Mouse (Mus musculus): ENCODE data around the gene C530008M17Rik. TPM values are rescaled to one million over a fixed set of nuclear protein-coding genes. Genes with fewer than 3 reads are reported as not detected.

The C530008M17Rik gene
- polyA plus RNA-seq, 1 experiment from 2014 or later = 56.9 TPM

DNA sequence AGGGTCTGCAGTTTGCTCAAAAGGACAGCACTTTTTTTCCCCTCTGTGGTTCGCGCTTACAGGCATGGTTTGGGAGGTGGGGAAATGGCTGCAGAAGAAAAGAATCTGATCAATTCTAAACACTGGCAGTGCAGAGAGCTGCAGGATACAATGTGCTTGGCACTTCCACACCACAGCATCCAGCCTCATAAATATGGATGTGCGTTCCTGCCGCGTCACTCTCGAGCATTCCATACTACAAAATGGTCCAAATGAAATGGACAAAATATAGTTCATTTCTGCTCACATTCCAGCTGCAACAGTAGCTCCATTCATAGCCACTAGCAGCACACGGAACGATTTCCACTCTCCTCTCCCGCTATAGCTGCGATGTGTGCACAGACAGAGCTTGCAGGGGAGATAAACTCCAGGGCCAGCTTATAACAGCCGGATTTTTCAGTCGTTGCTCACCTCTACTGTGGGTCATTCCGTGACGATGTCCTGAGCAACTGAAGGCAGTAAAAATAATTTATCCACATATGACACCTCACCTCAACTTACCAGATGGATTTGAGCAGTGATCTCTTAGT is 188.4 kb downstream of the C530008M17Rik start:
- H3K4me2 ChIP-seq (replicated peaks) = no peak overlapping the region
- no peaks in the 10 kb centered on the region for H3K27me3 ChIP-seq (ENCODE audit: control insufficient read depth, insufficient read depth, low read length)
- peaks cover 4% of the 10 kb centered on the region; the same call in 1 of the 2 replicates for H3K36me3 ChIP-seq (replicated peaks; ENCODE audit: control insufficient read depth, insufficient read depth)
- ATAC-seq (ENCODE audit: low FRiP score) (peak; percentile 58; the same call in 1 of the 2 replicates), DNase-seq (ENCODE audit: low spot score) (no peak)
- H3K27ac ChIP-seq = peak overlapping the region; percentile 68; the same call in 1 of the 2 replicates
- H3K9me3 ChIP-seq (ENCODE audit: control insufficient read depth, low read length) = no peaks in the 10 kb centered on the region
- H3K4me1 ChIP-seq (replicated peaks; ENCODE audit: control insufficient read depth, insufficient read depth, low read length) = peaks cover 17% of the 10 kb centered on the region
- H3K9ac ChIP-seq = 0 out of 2 replicates have a peak overlapping the region, but pooled peaks have one; percentile 4
- 47% methylated on average over 14 of the region's 14 CpGs for WGBS
- H3K4me3 ChIP-seq (replicated peaks; ENCODE audit: low read length) = no peak overlapping the region

DNA sequence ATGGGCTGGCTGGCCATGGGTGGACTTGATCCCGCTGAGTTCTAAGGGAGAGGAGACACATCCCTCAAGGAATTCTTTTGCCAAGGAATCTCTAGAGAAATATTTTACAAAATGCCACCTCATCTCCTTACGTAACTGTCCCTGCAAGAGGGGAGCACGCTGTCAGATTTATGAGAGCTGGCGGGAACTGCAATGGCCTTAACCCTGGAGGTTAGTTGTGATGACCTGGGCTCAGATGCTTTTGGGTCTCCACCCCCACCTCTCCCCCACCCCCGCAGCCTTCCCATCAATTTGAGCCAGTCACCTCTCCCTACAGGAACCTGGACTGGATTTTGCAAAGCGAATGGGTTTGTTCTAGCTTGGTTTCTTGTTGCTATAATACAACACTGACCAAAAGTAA is 190.8 kb downstream of the C530008M17Rik start:
- Histone ChIP-seq H3K9me3 (ENCODE audit: control insufficient read depth, low read length) (no peaks in the 10 kb centered on the region), H3K27me3 (ENCODE audit: control insufficient read depth, insufficient read depth, low read length) (no peaks in the 10 kb centered on the region), H3K4me1 (replicated peaks; ENCODE audit: control insufficient read depth, insufficient read depth, low read length) (peaks cover 24% of the 10 kb centered on the region), H3K4me2 (replicated peaks) (no peak overlapping the region), H3K4me3 (replicated peaks; ENCODE audit: low read length) (no peak overlapping the region), H3K36me3 (replicated peaks; ENCODE audit: control insufficient read depth, insufficient read depth) (0 out of 2 replicates have a peak, but pooled peaks cover 9% of the 10 kb centered on the region), H3K9ac (no peak overlapping the region), H3K27ac (no peak overlapping the region)
- 92% methylated on average over 6 of the region's 6 CpGs for WGBS
- ATAC-seq (ENCODE audit: low FRiP score) (no peak), DNase-seq (ENCODE audit: low spot score) (no peak)

DNA sequence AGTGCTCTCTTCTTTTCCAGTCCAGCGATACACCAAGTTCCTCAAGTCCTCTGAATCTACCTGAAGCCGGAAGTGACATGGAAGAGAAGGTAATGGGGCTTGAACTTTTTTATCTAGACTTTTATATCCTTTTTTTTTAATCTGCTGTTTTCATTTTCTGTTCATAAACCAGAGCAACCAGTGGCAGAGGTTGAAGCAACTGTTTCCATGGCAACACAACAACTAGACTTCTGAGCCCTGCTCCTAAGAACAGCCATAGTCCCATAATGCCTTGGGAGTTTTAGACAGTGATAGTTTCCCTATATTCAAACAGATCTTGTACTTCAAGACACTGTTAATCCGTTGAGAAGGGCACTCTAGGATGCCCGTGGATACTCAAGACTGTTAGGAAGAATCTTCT is 195.0 kb downstream of the C530008M17Rik start:
- Histone ChIP-seq H3K27me3 (ENCODE audit: control insufficient read depth, insufficient read depth, low read length) (0 out of 2 replicates have a peak, but pooled peaks cover 5% of the 10 kb centered on the region), H3K27ac (no peak overlapping the region), H3K9ac (no peak overlapping the region), H3K4me3 (replicated peaks; ENCODE audit: low read length) (no peak overlapping the region), H3K4me2 (replicated peaks) (no peak overlapping the region), H3K36me3 (replicated peaks; ENCODE audit: control insufficient read depth, insufficient read depth) (peaks cover 23% of the 10 kb centered on the region; the same call in 1 of the 2 replicates), H3K9me3 (ENCODE audit: control insufficient read depth, low read length) (no peaks in the 10 kb centered on the region), H3K4me1 (replicated peaks; ENCODE audit: control insufficient read depth, insufficient read depth, low read length) (peaks cover 7% of the 10 kb centered on the region; the same call in 1 of the 2 replicates)
- WGBS = 84% methylated on average over 4 of the region's 4 CpGs
- ATAC-seq (ENCODE audit: low FRiP score) (no peak), DNase-seq (ENCODE audit: low spot score) (no peak)

DNA sequence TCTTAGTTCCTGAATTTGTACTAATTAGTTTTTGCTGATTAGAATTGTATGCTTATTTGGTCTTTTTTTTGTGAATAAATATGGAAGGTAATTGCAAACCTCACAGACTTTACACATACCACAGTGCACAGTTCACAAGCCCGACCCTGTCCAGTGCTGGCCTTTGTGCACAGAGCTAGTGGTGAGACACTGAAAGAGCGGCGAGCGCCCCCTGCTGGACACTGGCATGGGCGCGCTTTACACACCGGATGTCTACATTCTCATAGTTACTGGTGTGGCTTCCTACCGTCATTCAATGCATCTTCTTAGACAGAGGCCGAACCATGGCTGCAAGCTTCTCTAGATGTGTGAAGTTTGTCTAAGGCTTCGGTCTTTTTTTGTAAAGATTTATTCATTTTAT is 197.2 kb downstream of the C530008M17Rik start:
- Histone ChIP-seq H3K36me3 (replicated peaks; ENCODE audit: control insufficient read depth, insufficient read depth) (peaks cover 45% of the 10 kb centered on the region), H3K9me3 (ENCODE audit: control insufficient read depth, low read length) (no peaks in the 10 kb centered on the region), H3K27me3 (ENCODE audit: control insufficient read depth, insufficient read depth, low read length) (0 out of 2 replicates have a peak, but pooled peaks cover 5% of the 10 kb centered on the region), H3K4me1 (replicated peaks; ENCODE audit: control insufficient read depth, insufficient read depth, low read length) (peaks cover 7% of the 10 kb centered on the region), H3K4me2 (replicated peaks) (no peak overlapping the region), H3K9ac (no peak overlapping the region), H3K4me3 (replicated peaks; ENCODE audit: low read length) (no peak overlapping the region), H3K27ac (no peak overlapping the region)
- DNase-seq (ENCODE audit: low spot score) (peak; percentile 93), ATAC-seq (ENCODE audit: low FRiP score) (peak; percentile 85)
- WGBS = 11% methylated on average over 10 of the region's 10 CpGs

DNA sequence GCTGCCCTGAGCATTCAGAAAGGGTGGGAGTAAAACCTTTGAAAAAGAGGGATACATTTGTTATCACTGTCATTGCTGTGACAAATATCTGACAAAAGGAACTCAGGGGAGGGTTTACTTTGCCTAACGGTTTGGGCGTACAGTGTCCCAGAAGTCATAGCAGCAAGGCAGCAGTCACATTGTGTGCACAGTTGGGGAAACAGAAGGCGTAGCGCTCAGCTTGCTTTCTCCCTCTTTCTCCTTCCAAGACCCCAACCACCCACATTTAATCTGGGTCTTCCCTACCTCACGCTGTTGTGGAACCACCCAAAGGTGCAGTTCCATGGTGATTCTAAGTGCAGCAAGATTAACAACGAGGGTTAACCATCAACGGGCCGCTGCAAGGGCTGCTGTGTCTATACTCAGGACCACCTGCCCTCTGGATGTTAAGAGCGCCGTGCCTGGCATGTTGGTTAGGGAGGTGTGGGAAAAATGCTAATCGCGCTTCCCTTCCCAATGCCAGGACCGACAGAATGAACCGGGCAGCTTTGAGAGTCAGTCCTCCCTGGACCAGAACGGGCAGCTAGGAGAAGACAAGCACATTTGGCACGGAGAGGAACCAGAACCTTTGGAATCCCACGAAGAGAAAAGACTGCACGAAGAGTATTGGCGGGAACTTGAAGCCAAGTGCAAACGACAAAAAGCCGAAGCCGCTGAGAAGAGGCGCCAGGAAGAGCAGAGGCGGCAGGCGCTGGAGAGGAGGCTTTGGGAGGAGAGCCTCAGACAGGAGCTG is 199.7 kb downstream of the C530008M17Rik start:
- no peak for ATAC-seq (ENCODE audit: low FRiP score)
- peaks cover 64% of the 10 kb centered on the region for H3K36me3 ChIP-seq (replicated peaks; ENCODE audit: control insufficient read depth, insufficient read depth)
- 26% methylated on average over 25 of the region's 25 CpGs for WGBS
- H3K4me2 ChIP-seq (replicated peaks) = peak overlapping the region; percentile 34; the same call in 1 of the 2 replicates
- 0 out of 2 replicates have a peak, but pooled peaks cover 5% of the 10 kb centered on the region for H3K27me3 ChIP-seq (ENCODE audit: control insufficient read depth, insufficient read depth, low read length)
- peak; percentile 43 for DNase-seq (ENCODE audit: low spot score)
- no peak overlapping the region for H3K27ac ChIP-seq
- H3K9ac ChIP-seq = 0 out of 2 replicates have a peak overlapping the region, but pooled peaks have one; percentile 22
- peaks cover 1% of the 10 kb centered on the region for H3K4me1 ChIP-seq (replicated peaks; ENCODE audit: control insufficient read depth, insufficient read depth, low read length)
- H3K9me3 ChIP-seq (ENCODE audit: control insufficient read depth, low read length) = no peaks in the 10 kb centered on the region
- H3K4me3 ChIP-seq (replicated peaks; ENCODE audit: low read length) = 0 out of 2 replicates have a peak overlapping the region, but pooled peaks have one; percentile 22

DNA sequence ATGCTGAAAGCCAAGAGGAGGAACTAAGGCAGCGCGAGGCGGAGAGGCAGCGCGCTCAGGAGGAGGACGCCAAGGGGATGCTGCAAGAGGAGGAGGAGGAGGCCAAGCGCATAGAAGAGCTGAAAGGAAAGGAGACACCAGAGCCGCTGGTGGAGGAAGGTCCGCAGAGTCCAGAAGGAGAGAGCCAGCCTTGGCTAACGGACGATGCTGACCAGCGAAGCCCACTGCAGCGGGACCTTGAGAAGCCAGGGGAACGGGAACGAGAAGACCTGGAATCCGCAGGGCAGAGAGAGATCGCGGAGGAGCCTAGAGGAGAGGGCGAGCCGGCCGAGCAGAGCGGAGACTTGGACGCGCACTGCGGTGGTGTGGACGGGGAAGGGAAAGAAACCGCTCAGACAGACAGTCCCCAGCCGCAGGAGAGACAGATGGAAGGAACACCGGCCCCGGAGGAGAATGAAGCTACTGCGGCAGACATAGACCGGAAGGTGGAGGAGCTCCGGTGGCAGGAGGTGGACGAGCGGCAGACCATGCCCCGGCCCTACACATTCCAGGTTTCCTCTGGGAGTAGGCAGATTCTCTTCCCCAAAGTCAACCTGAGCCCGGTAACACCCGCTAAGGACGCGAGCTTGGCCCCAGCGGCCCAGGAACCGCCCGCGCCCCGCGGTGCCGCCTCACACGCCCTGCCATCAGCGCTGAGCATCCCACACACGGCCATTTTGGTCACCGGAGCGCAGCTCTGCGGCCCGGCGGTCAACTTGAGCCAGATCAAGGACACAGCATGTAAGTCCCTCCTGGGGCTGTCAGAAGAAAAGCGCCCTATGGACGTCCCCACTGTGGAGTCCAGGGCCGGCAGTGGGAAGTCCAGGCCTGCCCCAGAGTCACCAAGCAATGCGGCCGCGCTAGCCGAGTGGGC is 201.0 kb downstream of the C530008M17Rik start:
- Histone ChIP-seq H3K4me3 (replicated peaks; ENCODE audit: low read length) (peak overlapping the region; percentile 22), H3K4me2 (replicated peaks) (peak overlapping the region; percentile 34), H3K9me3 (ENCODE audit: control insufficient read depth, low read length) (no peaks in the 10 kb centered on the region), H3K9ac (no peak overlapping the region), H3K36me3 (replicated peaks; ENCODE audit: control insufficient read depth, insufficient read depth) (peaks cover 62% of the 10 kb centered on the region), H3K27me3 (ENCODE audit: control insufficient read depth, insufficient read depth, low read length) (0 out of 2 replicates have a peak, but pooled peaks cover 5% of the 10 kb centered on the region), H3K4me1 (replicated peaks; ENCODE audit: control insufficient read depth, insufficient read depth, low read length) (no peaks in the 10 kb centered on the region; the same call in 1 of the 2 replicates), H3K27ac (no peak overlapping the region)
- DNase-seq (ENCODE audit: low spot score) (no peak), ATAC-seq (ENCODE audit: low FRiP score) (no peak)
- 23% methylated on average over 62 of the region's 62 CpGs for WGBS

DNA sequence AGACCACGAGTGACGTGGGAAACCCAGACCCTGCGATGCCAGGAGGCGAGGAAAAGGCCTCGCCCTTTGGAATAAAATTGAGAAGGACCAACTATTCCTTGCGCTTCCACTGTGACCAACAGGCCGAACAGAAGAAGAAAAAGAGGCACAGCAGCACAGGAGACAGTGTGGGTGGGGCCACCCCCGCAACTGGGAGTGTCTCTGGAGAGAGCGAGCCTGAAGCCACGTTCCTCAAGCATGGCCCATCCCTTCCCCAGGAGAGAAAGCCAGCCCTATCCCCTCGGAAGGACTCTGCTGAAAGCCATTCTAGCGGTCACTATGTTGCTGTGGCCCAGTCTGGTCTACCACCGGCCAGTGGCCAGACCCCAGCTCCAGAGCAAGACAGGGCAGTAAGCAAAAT is 202.1 kb downstream of the C530008M17Rik start:
- Histone ChIP-seq H3K27ac (no peak overlapping the region), H3K4me1 (replicated peaks; ENCODE audit: control insufficient read depth, insufficient read depth, low read length) (no peaks in the 10 kb centered on the region; the same call in 1 of the 2 replicates), H3K9ac (no peak overlapping the region), H3K9me3 (ENCODE audit: control insufficient read depth, low read length) (no peaks in the 10 kb centered on the region), H3K4me3 (replicated peaks; ENCODE audit: low read length) (no peak overlapping the region), H3K27me3 (ENCODE audit: control insufficient read depth, insufficient read depth, low read length) (0 out of 2 replicates have a peak, but pooled peaks cover 5% of the 10 kb centered on the region), H3K4me2 (replicated peaks) (no peak overlapping the region), H3K36me3 (replicated peaks; ENCODE audit: control insufficient read depth, insufficient read depth) (peaks cover 62% of the 10 kb centered on the region)
- no peak for DNase-seq (ENCODE audit: low spot score)
- ATAC-seq (ENCODE audit: low FRiP score) = no peak
- 76% methylated on average over 13 of the region's 13 CpGs for WGBS

DNA sequence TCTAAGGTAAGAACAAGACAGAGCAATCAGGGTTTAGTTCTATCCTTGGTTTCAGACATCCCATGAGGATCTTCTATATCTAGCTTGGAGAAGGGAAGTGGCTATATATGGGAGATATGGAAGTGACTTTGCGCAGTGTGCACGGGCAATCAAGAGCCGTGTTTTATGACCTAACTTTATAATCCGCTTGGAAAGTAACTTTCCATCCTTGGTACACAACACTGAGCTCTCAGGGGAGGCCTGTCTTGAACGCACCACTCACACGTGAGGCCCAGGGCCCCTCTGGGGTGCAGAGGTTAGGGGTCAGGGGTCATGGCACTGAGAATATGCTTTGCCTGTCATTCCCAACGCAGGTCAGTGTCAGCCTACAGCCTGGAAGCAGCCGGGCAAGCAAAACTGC is 210.5 kb downstream of the C530008M17Rik start:
- no peak overlapping the region for H3K4me3 ChIP-seq (replicated peaks; ENCODE audit: low read length)
- no peaks in the 10 kb centered on the region for H3K27me3 ChIP-seq (ENCODE audit: control insufficient read depth, insufficient read depth, low read length)
- H3K4me2 ChIP-seq (replicated peaks) = no peak overlapping the region
- H3K9ac ChIP-seq = no peak overlapping the region
- no peak for ATAC-seq (ENCODE audit: low FRiP score)
- no peak overlapping the region for H3K27ac ChIP-seq
- no peaks in the 10 kb centered on the region for H3K4me1 ChIP-seq (replicated peaks; ENCODE audit: control insufficient read depth, insufficient read depth, low read length)
- WGBS = 72% methylated on average over 8 of the region's 8 CpGs
- no peaks in the 10 kb centered on the region for H3K9me3 ChIP-seq (ENCODE audit: control insufficient read depth, low read length)
- peaks cover 59% of the 10 kb centered on the region for H3K36me3 ChIP-seq (replicated peaks; ENCODE audit: control insufficient read depth, insufficient read depth)
- no peak for DNase-seq (ENCODE audit: low spot score)

All from hindbrain, embryonic 14.5 days (tissue).